Mouse (Mus musculus): Measurements from ENCODE around the gene 1700029J07Rik. TPM values are rescaled to one million over a fixed set of nuclear protein-coding genes. Genes with fewer than 3 reads are reported as not detected.

1700029J07Rik gene
- total and polyA plus RNA-seq, 3 experiments = 0.59 to 0.76 (median 0.66) TPM

GRCm38 (mm10) chr8:45934582-45935014 lies 40.5 kb downstream of the 1700029J07Rik start, which contains the start of gene Ccdc110:
Gene Ccdc110, plus strand, starts transcription at chr8:45934619.
- H3K4me3 ChIP-seq = peak within 1 kb of the TSS; percentile 9; the same call in 1 of the 2 replicates
- TF ChIP-seq EP300 (IDR thresholded peaks at IDR 0.05; ENCODE audit: insufficient read depth, low read depth, low read length) = peak; percentile 97
- no peak for TF ChIP-seq CTCF (IDR thresholded peaks at IDR 0.05)

GRCm38 (mm10) chr8:45922116-45922515 lies 52.9 kb downstream of the 1700029J07Rik start:
- no peak overlapping the region for H3K4me3 ChIP-seq
- intact Hi-C loops (cut with DNase I) = no loop called here
- H3K79me2 ChIP-seq (replicated peaks; ENCODE audit: control insufficient read depth, insufficient read depth, low read length) = no peaks in the 10 kb centered on the region
- TF ChIP-seq POLR2A (IDR thresholded peaks at IDR 0.05; ENCODE audit: insufficient read depth, low read depth, low read length) (no peak), EP300 (IDR thresholded peaks at IDR 0.05; ENCODE audit: insufficient read depth, low read depth, low read length) (no peak), CTCF (IDR thresholded peaks at IDR 0.05) (no peak)
- no peak overlapping the region for H3K9ac ChIP-seq (ENCODE audit: low read depth, low read length)
- DNase-seq = no peak
- no peaks in the 10 kb centered on the region for H3K36me3 ChIP-seq (ENCODE audit: control insufficient read depth, insufficient read depth, low read length)
- no peaks in the 10 kb centered on the region for H3K27me3 ChIP-seq (ENCODE audit: control insufficient read depth, insufficient read depth, low read length)
- no peaks in the 10 kb centered on the region for H3K4me1 ChIP-seq (ENCODE audit: control insufficient read depth, insufficient read depth, low read length)
- 81% methylated on average over 7 of the region's 7 CpGs for WGBS
- H3K27ac ChIP-seq = no peak overlapping the region

More at GRCm38 (mm10) chr8:45934582-45935014, 40.5 kb downstream of the 1700029J07Rik start, which contains the start of gene Ccdc110:
- peak; percentile 91 to 97 for DNase-seq
- Histone ChIP-seq H3K79me2 (replicated peaks; ENCODE audit: control insufficient read depth, insufficient read depth, low read length) (no peaks in the 10 kb centered on the region), H3K27ac (no peak within 1 kb of the TSS), H3K4me1 (ENCODE audit: control insufficient read depth, insufficient read depth, low read length) (no peaks in the 10 kb centered on the region), H3K27me3 (ENCODE audit: control insufficient read depth, insufficient read depth, low read length) (no peaks in the 10 kb centered on the region), H3K9ac (ENCODE audit: low read depth, low read length) (no peak within 1 kb of the TSS), H3K36me3 (ENCODE audit: control insufficient read depth, insufficient read depth, low read length) (no peaks in the 10 kb centered on the region)
- intact Hi-C loops (cut with DNase I) = loop anchor here (1.0 to 5.0 kb wide), 4 partner anchors 49 to 482 kb away; partner anchors contain the start of gene Pdlim3
- 2% methylated on average over 23 of the region's 23 CpGs for WGBS

GRCm38 (mm10) chr8:45920392-45920791 lies 54.7 kb downstream of the 1700029J07Rik start:
- 84% methylated on average over 7 of the region's 7 CpGs for WGBS
- TF ChIP-seq EP300 (IDR thresholded peaks at IDR 0.05; ENCODE audit: insufficient read depth, low read depth, low read length) (no peak), POLR2A (IDR thresholded peaks at IDR 0.05; ENCODE audit: insufficient read depth, low read depth, low read length) (no peak)
- Histone ChIP-seq H3K4me3 (no peak overlapping the region), H3K27me3 (ENCODE audit: control insufficient read depth, insufficient read depth, low read length) (no peaks in the 10 kb centered on the region), H3K4me1 (ENCODE audit: control insufficient read depth, insufficient read depth, low read length) (peaks cover 1% of the 10 kb centered on the region; the same call in 1 of the 2 replicates), H3K9ac (ENCODE audit: low read depth, low read length) (no peak overlapping the region), H3K36me3 (ENCODE audit: control insufficient read depth, insufficient read depth, low read length) (no peaks in the 10 kb centered on the region), H3K27ac (no peak overlapping the region), H3K79me2 (replicated peaks; ENCODE audit: control insufficient read depth, insufficient read depth, low read length) (no peaks in the 10 kb centered on the region)
- DNase-seq = no peak
- intact Hi-C loops (cut with DNase I) = no loop called here

- TF ChIP-seq CTCF (IDR thresholded peaks at IDR 0.05) (no peak), POLR2A (IDR thresholded peaks at IDR 0.05; ENCODE audit: insufficient read depth, low read depth, low read length) (no peak), EP300 (IDR thresholded peaks at IDR 0.05; ENCODE audit: insufficient read depth, low read depth, low read length) (no peak)
- Histone ChIP-seq H3K4me1 (ENCODE audit: control insufficient read depth, insufficient read depth, low read length) (peaks cover 1% of the 10 kb centered on the region; the same call in 1 of the 2 replicates), H3K9ac (ENCODE audit: low read depth, low read length) (no peak overlapping the region), H3K36me3 (ENCODE audit: control insufficient read depth, insufficient read depth, low read length) (no peaks in the 10 kb centered on the region), H3K4me3 (no peak overlapping the region), H3K27me3 (ENCODE audit: control insufficient read depth, insufficient read depth, low read length) (no peaks in the 10 kb centered on the region), H3K79me2 (replicated peaks; ENCODE audit: control insufficient read depth, insufficient read depth, low read length) (no peaks in the 10 kb centered on the region), H3K27ac (no peak overlapping the region)
- intact Hi-C loops (cut with DNase I) = no loop called here
- DNase-seq = no peak
- 82% methylated on average over 15 of the region's 15 CpGs for WGBS
Observed at GRCm38 (mm10) chr8:45918891-45919290, 56.2 kb downstream of the 1700029J07Rik start.

- 65% methylated on average over 20 of the region's 20 CpGs for WGBS
- Histone ChIP-seq H3K27ac (peak overlapping the region; percentile 69), H3K4me1 (ENCODE audit: control insufficient read depth, insufficient read depth, low read length) (peaks cover 1% of the 10 kb centered on the region; the same call in 1 of the 2 replicates), H3K9ac (ENCODE audit: low read depth, low read length) (no peak overlapping the region), H3K27me3 (ENCODE audit: control insufficient read depth, insufficient read depth, low read length) (no peaks in the 10 kb centered on the region), H3K36me3 (ENCODE audit: control insufficient read depth, insufficient read depth, low read length) (no peaks in the 10 kb centered on the region), H3K79me2 (replicated peaks; ENCODE audit: control insufficient read depth, insufficient read depth, low read length) (no peaks in the 10 kb centered on the region), H3K4me3 (no peak overlapping the region; the same call in 1 of the 2 replicates)
- no peak for TF ChIP-seq POLR2A (IDR thresholded peaks at IDR 0.05; ENCODE audit: insufficient read depth, low read depth, low read length)
- no peak for TF ChIP-seq CTCF (IDR thresholded peaks at IDR 0.05)
- no peak for TF ChIP-seq EP300 (IDR thresholded peaks at IDR 0.05; ENCODE audit: insufficient read depth, low read depth, low read length)
- peak in 1 of 2 experiments; percentile 48 for DNase-seq
- intact Hi-C loops (cut with DNase I) = no loop called here
Observed at GRCm38 (mm10) chr8:45917040-45917679, 57.9 kb downstream of the 1700029J07Rik start.

GRCm38 (mm10) chr8:45916496-45916895 lies 58.6 kb downstream of the 1700029J07Rik start:
- no peak overlapping the region; the same call in 1 of the 2 replicates for H3K4me3 ChIP-seq
- peak overlapping the region; percentile 69 for H3K27ac ChIP-seq
- H3K79me2 ChIP-seq (replicated peaks; ENCODE audit: control insufficient read depth, insufficient read depth, low read length) = no peaks in the 10 kb centered on the region
- H3K4me1 ChIP-seq (ENCODE audit: control insufficient read depth, insufficient read depth, low read length) = peaks cover 1% of the 10 kb centered on the region; the same call in 1 of the 2 replicates
- DNase-seq = no peak
- H3K36me3 ChIP-seq (ENCODE audit: control insufficient read depth, insufficient read depth, low read length) = no peaks in the 10 kb centered on the region
- H3K27me3 ChIP-seq (ENCODE audit: control insufficient read depth, insufficient read depth, low read length) = no peaks in the 10 kb centered on the region
- WGBS = 67% methylated on average over 3 of the region's 3 CpGs
- no peak for TF ChIP-seq EP300 (IDR thresholded peaks at IDR 0.05; ENCODE audit: insufficient read depth, low read depth, low read length)
- no peak for TF ChIP-seq CTCF (IDR thresholded peaks at IDR 0.05)
- TF ChIP-seq POLR2A (IDR thresholded peaks at IDR 0.05; ENCODE audit: insufficient read depth, low read depth, low read length) = no peak
- no peak overlapping the region for H3K9ac ChIP-seq (ENCODE audit: low read depth, low read length)
- intact Hi-C loops (cut with DNase I) = no loop called here
